In the genomic region with DNA sequence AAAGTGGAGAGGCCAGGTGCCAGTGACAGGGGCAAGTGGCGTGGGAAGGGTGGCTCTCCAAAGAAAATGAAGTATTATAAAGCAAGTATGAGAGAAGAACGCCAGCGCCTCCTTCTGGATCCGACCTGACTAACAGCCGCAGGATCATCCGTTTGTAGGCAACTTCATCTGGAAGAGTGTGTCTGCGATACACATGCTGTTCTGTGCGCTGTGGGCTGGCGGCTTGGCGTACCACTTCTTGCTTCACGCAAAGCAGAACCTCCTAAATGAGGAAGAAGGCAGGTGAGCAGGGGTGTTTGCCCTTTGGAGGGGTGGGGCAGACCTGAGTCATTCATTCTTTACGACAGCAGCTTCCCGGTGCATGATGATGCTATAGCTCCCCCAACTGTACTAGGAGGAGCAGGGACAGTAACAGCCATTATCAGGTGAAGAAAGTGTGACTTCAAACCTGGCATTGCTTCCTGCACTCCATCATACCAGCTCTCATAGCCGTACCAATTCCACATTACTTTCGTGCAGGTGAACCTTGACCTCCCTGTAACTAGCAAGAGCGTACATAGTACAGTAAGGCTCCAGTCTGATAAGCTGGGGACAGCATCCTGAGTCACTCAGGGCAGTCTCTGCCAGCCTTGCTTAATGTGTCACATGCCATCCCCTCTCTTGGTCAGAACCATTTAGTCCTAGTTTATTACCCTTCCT, we compare ENCODE assay signal across 16 mouse cellular contexts. TPM values are rescaled to one million over a fixed set of nuclear protein-coding genes. Genes with fewer than 3 reads are reported as not detected.
DNase-seq lines count a peak whose midpoint lies in the region; ATAC-seq and TF ChIP-seq lines count a peak whose summit lies in the region.
"Had no signal": no experiment of that assay in that cellular context is flagged by ENCODE, and none has a peak within 500 bp of the region (broad histone marks: within the 10 kb centered on the region; RNA-seq: fewer than 3 reads in every experiment).

No protein-coding gene starts in this region.

- TF ChIP-seq POLR2A in heart, adult 2 months (IDR thresholded peaks at IDR 0.05; ENCODE audit: insufficient read depth, low read depth, low read length): no peak
- no peak for TF ChIP-seq POLR2A in CH12.LX (IDR thresholded peaks at IDR 0.05; ENCODE audit: low read depth, low read length)

- no peaks in the 10 kb centered on the region; the same call in 1 of the 2 replicates for H3K4me1 ChIP-seq in heart, adult 2 months (ENCODE audit: control insufficient read depth, insufficient read depth, low read length)
- H3K4me1 ChIP-seq in heart, embryonic 12.5 days (replicated peaks): no peaks in the 10 kb centered on the region; the same call in 1 of the 2 replicates
- H3K4me1 ChIP-seq in CH12.LX (ENCODE audit: control insufficient read depth in 1 of 2, insufficient read depth in 2 of 2): 0 out of 4 replicates have a peak, but pooled peaks cover 0 to 2% of the 10 kb centered on the region in 2 experiments
- no peaks in the 10 kb centered on the region for H3K4me1 ChIP-seq in intestine, postnatal 0 days (replicated peaks; ENCODE audit: control insufficient read depth, insufficient read depth, low read length)
- H3K4me1 ChIP-seq: embryonic facial prominence, embryonic 10.5 days; heart, embryonic 15.5 days; midbrain, embryonic 13.5 days had no signal

- H3K36me3 ChIP-seq in heart, adult 2 months (ENCODE audit: control insufficient read depth, insufficient read depth, low read length): no peaks in the 10 kb centered on the region
- no peaks in the 10 kb centered on the region for H3K36me3 ChIP-seq in heart, embryonic 12.5 days
- H3K36me3 ChIP-seq in CH12.LX (replicated peaks in 1 of 2; ENCODE audit: control insufficient read depth in 1 of 2, insufficient read depth in 1 of 2, low read length in 1 of 2): peaks cover 0 to 1% of the 10 kb centered on the region in 2 experiments
- no peaks in the 10 kb centered on the region for H3K36me3 ChIP-seq in intestine, postnatal 0 days (ENCODE audit: control insufficient read depth, insufficient read depth)
- H3K36me3 ChIP-seq: embryonic facial prominence, embryonic 10.5 days; heart, embryonic 15.5 days had no signal

- intact Hi-C loops in heart, adult 2 months (cut with DNase I): no loop called here

- TF ChIP-seq EP300 in heart, adult 2 months (IDR thresholded peaks at IDR 0.05; ENCODE audit: insufficient read depth, low read depth, low read length): no peak
- no peak for TF ChIP-seq EP300 in CH12.LX (IDR thresholded peaks at IDR 0.05; ENCODE audit: low read length)

- H3K27ac ChIP-seq in heart, adult 2 months: no peak overlapping the region
- H3K27ac ChIP-seq in heart, embryonic 12.5 days (ENCODE audit: poor library complexity, severe bottlenecking): no peak overlapping the region
- no peak overlapping the region for H3K27ac ChIP-seq in CH12.LX (ENCODE audit: insufficient read depth, low read depth)
- H3K27ac ChIP-seq in intestine, postnatal 0 days (ENCODE audit: low read depth, low read length): peak overlapping the region; percentile 77
- H3K27ac ChIP-seq: embryonic facial prominence, embryonic 10.5 days; heart, embryonic 15.5 days; midbrain, embryonic 13.5 days had no signal

- TF ChIP-seq CTCF in heart, adult 2 months (IDR thresholded peaks at IDR 0.05): 0 out of 2 replicates have a peak, but pooled peaks have one; percentile 6
- peak in 1 of 2 experiments; percentile 60; a peak in 2 of 4 replicates for TF ChIP-seq CTCF in CH12.LX (conservative IDR thresholded peaks at IDR 0.05 in 1 of 2, IDR thresholded peaks at IDR 0.05 in 1 of 2; ENCODE audit: low read depth in 2 of 2, low read length in 2 of 2)
- TF ChIP-seq CTCF in intestine, postnatal 0 days (IDR thresholded peaks at IDR 0.05; ENCODE audit: low read depth): peak; percentile 61

- H3K9ac ChIP-seq in heart, adult 2 months (ENCODE audit: low read depth, low read length): no peak overlapping the region
- no peak overlapping the region for H3K9ac ChIP-seq in heart, embryonic 12.5 days
- no peak overlapping the region for H3K9ac ChIP-seq in CH12.LX (ENCODE audit: insufficient read depth, low read depth)
- H3K9ac ChIP-seq in intestine, postnatal 0 days (ENCODE audit: low read depth, low read length): no peak overlapping the region
- H3K9ac ChIP-seq: heart, embryonic 15.5 days; midbrain, embryonic 13.5 days had no signal

- ATAC-seq in heart, embryonic 12.5 days (ENCODE audit: insufficient number of reproducible peaks, low FRiP score): no peak
- peak; percentile 96 for ATAC-seq in intestine, postnatal 0 days
- ATAC-seq: hindbrain, embryonic 16.5 days; midbrain, embryonic 13.5 days had no signal

- H3K4me3 ChIP-seq in heart, adult 2 months: no peak overlapping the region
- H3K4me3 ChIP-seq in heart, embryonic 12.5 days: no peak overlapping the region
- no peak overlapping the region for H3K4me3 ChIP-seq in CH12.LX (replicated peaks in 1 of 3; ENCODE audit: low read depth in 2 of 3, low read length in 2 of 3, poor library complexity in 1 of 3)
- no peak overlapping the region for H3K4me3 ChIP-seq in intestine, postnatal 0 days (ENCODE audit: low read depth, low read length)
- H3K4me3 ChIP-seq: embryonic facial prominence, embryonic 10.5 days; heart, embryonic 15.5 days; midbrain, embryonic 13.5 days had no signal

- dilution Hi-C loops in CH12.LX (cut with MboI; ENCODE audit: extremely low pct_ligation_motif_present, extremely low pct_unique_long_range_greater_than_20kb, low sequenced_read_pairs): no loop called here

- H3K9me3 ChIP-seq in heart, embryonic 12.5 days (replicated peaks): no peaks in the 10 kb centered on the region
- no peaks in the 10 kb centered on the region for H3K9me3 ChIP-seq in CH12.LX (replicated peaks; ENCODE audit: low read length)
- H3K9me3 ChIP-seq in intestine, postnatal 0 days (ENCODE audit: control insufficient read depth): no peaks in the 10 kb centered on the region
- H3K9me3 ChIP-seq: embryonic facial prominence, embryonic 10.5 days; heart, embryonic 15.5 days; midbrain, embryonic 13.5 days had no signal

- WGBS in heart, adult 2 months: 53% methylated on average over 16 of the region's 16 CpGs
- 52% methylated on average over 16 of the region's 16 CpGs for WGBS in heart, embryonic 12.5 days
- 32% methylated on average over 16 of the region's 16 CpGs for WGBS in intestine, postnatal 0 days

- no peaks in the 10 kb centered on the region for H3K27me3 ChIP-seq in heart, adult 2 months (ENCODE audit: control insufficient read depth, insufficient read depth, low read length)
- no peaks in the 10 kb centered on the region; the same call in 1 of the 2 replicates for H3K27me3 ChIP-seq in heart, embryonic 12.5 days (replicated peaks)
- H3K27me3 ChIP-seq in CH12.LX (replicated peaks): no peaks in the 10 kb centered on the region
- H3K27me3 ChIP-seq in intestine, postnatal 0 days (replicated peaks; ENCODE audit: control insufficient read depth, insufficient read depth, low read length): no peaks in the 10 kb centered on the region
- H3K27me3 ChIP-seq: heart, embryonic 15.5 days; midbrain, embryonic 13.5 days had no signal

- no peaks in the 10 kb centered on the region for H3K79me2 ChIP-seq in heart, adult 2 months (replicated peaks; ENCODE audit: control insufficient read depth, insufficient read depth, low read length)
- no peaks in the 10 kb centered on the region for H3K79me2 ChIP-seq in CH12.LX (replicated peaks; ENCODE audit: control insufficient read depth, extremely low read depth, insufficient read depth, poor library complexity, severe bottlenecking)

- DNase-seq in heart, adult 2 months: no peak
- DNase-seq in CH12.LX (ENCODE audit: extremely low read depth) (no peak), R1 (ENCODE audit: low read depth, low spot score) (peak; percentile 76)
- no peak for DNase-seq in ovary, adult 18-20 months (ENCODE audit: low spot score)
- no peak for DNase-seq in left cerebral cortex, adult 8-10 months (ENCODE audit: low spot score in 2 of 2)
- DNase-seq in gastrocnemius, postnatal 25 days: no peak
- DNase-seq: cerebellum, adult 18-20 months; left cerebral cortex, postnatal 4 days; retina, postnatal 1 day; thymus, postnatal 25 days had no signal

- peak; percentile 23 for TF ChIP-seq RAD21 in CH12.LX (IDR thresholded peaks at IDR 0.05; ENCODE audit: low read depth, low read length)

- no peak overlapping the region for H3K4me2 ChIP-seq in heart, embryonic 12.5 days
- H3K4me2 ChIP-seq in CH12.LX (ENCODE audit: insufficient read depth, low read depth, poor library complexity, severe bottlenecking): no peak overlapping the region
- peak overlapping the region; percentile 43 for H3K4me2 ChIP-seq in intestine, postnatal 0 days (replicated peaks; ENCODE audit: low read depth)
- H3K4me2 ChIP-seq: heart, embryonic 15.5 days; midbrain, embryonic 13.5 days had no signal

- in situ Hi-C loops in CH12.LX (cut with MboI; ENCODE audit: low pct_ligation_motif_present, low pct_unique_long_range_greater_than_20kb, low sequenced_read_pairs): no loop called here

RNA-seq across cellular contexts. Expression of a gene that starts 6.1 kb away (rescaled TPM):
- total RNA-seq in heart, adult 2 months (2021): 1 to 10 TPM; 1.9 to 2.0 TPM
- polyA plus RNA-seq in heart, adult 2 months (2012; rRNA removed): 2.1 and 3.8 TPM in 2 replicates
- polyA plus RNA-seq in heart, embryonic 12.5 days (2016; fragmentation: Nextera tagmentation; extraction: Ambion mirVana): 1.3 TPM in 2 replicates
- total RNA-seq in CH12.LX (2012; rRNA removed) (0.08 and 0.30 TPM in 2 replicates), CH12.LX (2014; rRNA removed) (0.34 and 0.36 TPM in 2 replicates)
- polyA plus RNA-seq in CH12.LX (2012; ENCODE audit: insufficient read length, low read depth): 1.5 and 1.6 TPM in 2 replicates
- polyA plus RNA-seq in intestine, postnatal 0 days (2015; fragmentation: Nextera tagmentation; extraction: Ambion mirVana): 7.0 and 9.3 TPM in 2 replicates
- total RNA-seq in left cerebral cortex, adult 8-10 months (2022): 1 to 10 TPM in 3 of 4 experiments, under 1 TPM in 1; 0.67 to 1.2 (median 1.1) TPM
- total RNA-seq in gastrocnemius, postnatal 25 days (2021): under 1 TPM; 0.28 to 0.96 TPM

RNA-seq across cellular contexts. Expression of a gene that starts 21.3 kb away (rescaled TPM):
- 10 to 100 TPM; 10.8 to 14.6 TPM for total RNA-seq in heart, adult 2 months (2021)
- 9.8 and 20.6 TPM in 2 replicates for polyA plus RNA-seq in heart, adult 2 months (2012; rRNA removed)
- polyA plus RNA-seq in heart, embryonic 12.5 days (2016; fragmentation: Nextera tagmentation; extraction: Ambion mirVana): 20.1 and 21.2 TPM in 2 replicates
- total RNA-seq in CH12.LX (2012; rRNA removed): 31.2 and 36.4 TPM in 2 replicates
- total RNA-seq in CH12.LX (2014; rRNA removed): 51.0 and 53.8 TPM in 2 replicates
- 43.4 and 56.7 TPM in 2 replicates for polyA plus RNA-seq in CH12.LX (2012; ENCODE audit: insufficient read length, low read depth)
- polyA plus RNA-seq in intestine, postnatal 0 days (2015; fragmentation: Nextera tagmentation; extraction: Ambion mirVana): 26.5 and 26.6 TPM in 2 replicates
- 10 to 100 TPM; 24.6 to 30.2 (median 28.9) TPM for total RNA-seq in left cerebral cortex, adult 8-10 months (2022)
- total RNA-seq in gastrocnemius, postnatal 25 days (2021): 1 to 10 TPM; 6.9 to 8.9 TPM

RNA-seq across cellular contexts. Expression of a gene that starts 21.4 kb away (rescaled TPM):
- total RNA-seq in heart, adult 2 months (2021): 10 to 100 TPM; 18.3 to 20.1 TPM
- 7.8 and 12.0 TPM in 2 replicates for polyA plus RNA-seq in heart, adult 2 months (2012; rRNA removed)
- 24.3 and 25.8 TPM in 2 replicates for polyA plus RNA-seq in heart, embryonic 12.5 days (2016; fragmentation: Nextera tagmentation; extraction: Ambion mirVana)
- total RNA-seq in CH12.LX (2012; rRNA removed) (20.4 and 23.0 TPM in 2 replicates), CH12.LX (2014; rRNA removed) (32.7 and 35.9 TPM in 2 replicates)
- polyA plus RNA-seq in CH12.LX (2012; ENCODE audit: insufficient read length, low read depth): 15.4 and 18.7 TPM in 2 replicates
- polyA plus RNA-seq in intestine, postnatal 0 days (2015; fragmentation: Nextera tagmentation; extraction: Ambion mirVana): 13.4 and 14.0 TPM in 2 replicates
- total RNA-seq in left cerebral cortex, adult 8-10 months (2022): 10 to 100 TPM; 10.2 to 15.0 (median 11.0) TPM
- total RNA-seq in gastrocnemius, postnatal 25 days (2021): 1 to 10 TPM; 7.2 to 7.3 TPM

RNA-seq across cellular contexts. Expression of a gene that starts 47.0 kb away (rescaled TPM):
- total RNA-seq in heart, adult 2 months (2021): not detected
- not detected in 2 replicates for polyA plus RNA-seq in heart, adult 2 months (2012; rRNA removed)
- polyA plus RNA-seq in heart, embryonic 12.5 days (2016; fragmentation: Nextera tagmentation; extraction: Ambion mirVana): 0.47 and 0.55 TPM in 2 replicates
- total RNA-seq in CH12.LX (2012; rRNA removed) (0.55 and 0.64 TPM in 2 replicates), CH12.LX (2014; rRNA removed) (0.08 and 0.12 TPM in 2 replicates)
- 0.26 and 0.29 TPM in 2 replicates for polyA plus RNA-seq in CH12.LX (2012; ENCODE audit: insufficient read length, low read depth)
- polyA plus RNA-seq in intestine, postnatal 0 days (2015; fragmentation: Nextera tagmentation; extraction: Ambion mirVana): 0.10 and 0.14 TPM in 2 replicates
- 1 to 10 TPM; 3.4 to 6.9 (median 5.3) TPM for total RNA-seq in left cerebral cortex, adult 8-10 months (2022)
- 10 to 100 TPM; 11.9 to 13.1 TPM for total RNA-seq in gastrocnemius, postnatal 25 days (2021)
